Mouse (Mus musculus) gastrocnemius, adult 18-20 months (tissue): ENCODE measurements around the gene Stk11. TPM values are rescaled to one million over a fixed set of nuclear protein-coding genes. Genes with fewer than 3 reads are reported as not detected.

Source experiments
- DNase-seq: peaks from one replicate; pipeline ENCODE4 v3.0.0; 2021; ENCODE audit warnings: low spot score
- total RNA-seq, 2 experiments: library from RNA; stranded (reverse); gene quantifications; 2 replicates each; pipeline ENCODE4 v1.2.3; 2021

The Stk11 gene
- total RNA-seq, 2 experiments from 2014 or later, result 145 to 148 TPM

- no peak for DNase-seq
Observed at GRCm38 (mm10) chr10:80130403-80131031, 14.9 kb downstream of the Stk11 start.

GRCm38 (mm10) chr10:80131316-80131951 lies 15.8 kb downstream of the Stk11 start:
- DNase-seq, result no peak

- no peak for DNase-seq
Observed at GRCm38 (mm10) chr10:80131952-80132350, 16.3 kb downstream of the Stk11 start.

GRCm38 (mm10) chr10:80133226-80133849 lies 17.7 kb downstream of the Stk11 start:
- DNase-seq, result peak; percentile 55

- no peak for DNase-seq
Observed at GRCm38 (mm10) chr10:80134421-80134820, 18.8 kb downstream of the Stk11 start.

- no peak for DNase-seq
Observed at GRCm38 (mm10) chr10:80135161-80135560, 19.6 kb downstream of the Stk11 start.

- DNase-seq, result no peak
Observed at GRCm38 (mm10) chr10:80135641-80136040, 20.0 kb downstream of the Stk11 start.

- no peak for DNase-seq
Observed at GRCm38 (mm10) chr10:80136179-80136951, 20.8 kb downstream of the Stk11 start.

GRCm38 (mm10) chr10:80136952-80137625 lies 21.5 kb downstream of the Stk11 start:
- no peak for DNase-seq

GRCm38 (mm10) chr10:80137626-80138552 lies 22.3 kb downstream of the Stk11 start:
- no peak for DNase-seq

GRCm38 (mm10) chr10:80138553-80139438 lies 23.2 kb downstream of the Stk11 start, which contains the start of gene Atp5d:
TSS of gene Atp5d (plus strand) at chr10:80138632.
- no peak for DNase-seq

- DNase-seq, result no peak
Observed at GRCm38 (mm10) chr10:80139439-80139775, 23.8 kb downstream of the Stk11 start.

GRCm38 (mm10) chr10:80139975-80140665 lies 24.5 kb downstream of the Stk11 start:
- no peak for DNase-seq

- DNase-seq, result no peak
Observed at GRCm38 (mm10) chr10:80140666-80141035, 25.0 kb downstream of the Stk11 start, which contains the start of gene Cbarp. TSS of gene Cbarp (minus strand) at chr10:80140835.

- DNase-seq, result peak; percentile 96
Observed at GRCm38 (mm10) chr10:80141243-80141642, 25.6 kb downstream of the Stk11 start.

GRCm38 (mm10) chr10:80141786-80142529 lies 26.4 kb downstream of the Stk11 start:
- DNase-seq, result peak; percentile 97

- DNase-seq, result no peak
Observed at GRCm38 (mm10) chr10:80142530-80142925, 26.9 kb downstream of the Stk11 start.

GRCm38 (mm10) chr10:80143664-80144063 lies 28.1 kb downstream of the Stk11 start:
- DNase-seq, result no peak
